Mouse (Mus musculus) heart, postnatal 0 days (tissue): ENCODE measurements at regions not wholly inside any gene's neighbourhood (a gene's known extent, or its start where the extent isn't known, plus 50 kb on each side); places are given as distances from the start of the nearest gene placed in this dataset.
A peak's percentile ranks its signal among the peaks of the same experiment; 100 is the strongest.
"Not testable (repeated sequence)": the region's sequence is repeated elsewhere in the genome, so short reads cannot be mapped to it uniquely, and the experiment has no call there.

Source experiments
- ATAC-seq: fragments of 200-750 bp; cut with Nextera tagmentation; 2 replicates; pipeline ENCODE4 v1.8.0; 2017; ENCODE audit warnings: low read depth, moderate number of reproducible peaks, moderate library complexity; ENCODE audit not compliant: insufficient read depth
- DNase-seq: peaks from one replicate; pipeline ENCODE4 v3.0.0-alpha.2; 2016; ENCODE audit warnings: low spot score
- H3K27ac ChIP-seq: fragments of 300-500 bp; sonication (generic); 2 replicates; pipeline ENCODE4 v1.5.1; 2014; ENCODE audit warnings: low read depth, mild to moderate bottlenecking
- H3K27me3 ChIP-seq: fragments of 300-500 bp; sonication (generic); 2 replicates; pipeline ENCODE4 v1.6.1; 2014; ENCODE audit warnings: low read length, mixed read lengths; ENCODE audit not compliant: control insufficient read depth, insufficient read depth
- H3K36me3 ChIP-seq: fragments of 300-500 bp; sonication (generic); replicated peaks from 2 replicates; pipeline ENCODE4 v1.6.1; 2014; ENCODE audit warnings: low read length, mixed read lengths; ENCODE audit not compliant: control insufficient read depth, insufficient read depth
- H3K4me1 ChIP-seq: fragments of 300-500 bp; sonication (generic); 2 replicates; pipeline ENCODE4 v1.6.1; 2014; ENCODE audit warnings: antibody characterized with exemption; ENCODE audit not compliant: control insufficient read depth, insufficient read depth
- H3K4me2 ChIP-seq: fragments of 300-500 bp; sonication (generic); 2 replicates; pipeline ENCODE4 v1.6.1; 2014; ENCODE audit warnings: low read depth, mild to moderate bottlenecking, low read length, moderate library complexity
- H3K4me3 ChIP-seq: fragments of 300-500 bp; sonication (generic); 2 replicates; pipeline ENCODE4 v1.5.1; 2014; ENCODE audit warnings: low read depth, low read length
- H3K9ac ChIP-seq: fragments of 300-500 bp; sonication (generic); replicated peaks from 2 replicates; pipeline ENCODE4 v1.6.1; 2014; ENCODE audit warnings: low read depth, low read length, mixed read lengths
- H3K9me3 ChIP-seq: fragments of 300-500 bp; sonication (generic); replicated peaks from 2 replicates; pipeline ENCODE4 v1.6.1; 2016; ENCODE audit warnings: low read length; ENCODE audit not compliant: control insufficient read depth
- CTCF ChIP-seq: IDR thresholded peaks from 2 replicates; pipeline ENCODE4 v1.5.1; 2016; ENCODE audit warnings: antibody characterized with exemption, control low read depth, low read depth
- EP300 ChIP-seq: IDR thresholded peaks from 2 replicates; pipeline ENCODE4 v1.6.1; 2016; ENCODE audit warnings: antibody characterized with exemption, low read depth
- WGBS: fragments of 180-500 bp; shearing (Covaris S2); extraction: QIAGEN DNeasy Blood & Tissue Kit; methylation state at CpG from one replicate; pipeline ENCODE4 v1.1.7; 2014; 5-methylcytosine and 5-hydroxymethylcytosine counted together

DNA sequence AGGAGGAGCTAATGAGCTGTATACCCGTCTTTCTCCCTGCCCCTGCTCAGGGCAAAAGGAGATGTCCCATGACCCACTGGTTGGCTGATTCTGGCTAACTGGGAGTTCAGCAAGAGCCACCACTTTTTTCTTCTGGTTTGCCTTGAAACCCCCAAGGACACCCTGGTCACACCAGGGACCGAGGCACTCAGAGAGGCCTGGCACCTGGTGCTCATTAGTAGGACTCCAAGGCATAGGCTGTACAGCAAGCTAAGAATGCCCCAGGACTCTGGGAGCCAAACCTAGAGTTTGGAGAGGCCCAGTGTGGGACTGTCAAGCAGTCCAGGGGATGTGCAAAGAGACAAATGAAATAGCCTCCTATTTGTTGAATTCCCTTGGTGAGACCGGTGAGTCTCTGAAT, 232.5 kb downstream of the Matn1 start:
- DNase-seq: no peak
- Histone ChIP-seq H3K27me3 (no peaks in the 10 kb centered on the region), H3K27ac (no peak overlapping the region), H3K4me2 (no peak overlapping the region), H3K9ac (no peak overlapping the region), H3K4me1 (no peaks in the 10 kb centered on the region), H3K4me3 (no peak overlapping the region), H3K9me3 (no peaks in the 10 kb centered on the region), H3K36me3 (no peaks in the 10 kb centered on the region)
- WGBS: 37% methylated on average over 3 of the region's 3 CpGs
- ATAC-seq: no peak
- TF ChIP-seq EP300 (no peak), CTCF (no peak)

GRCm38 (mm10) chr4:131177889-131178288, 233.7 kb downstream of the Matn1 start:
- H3K27ac ChIP-seq: no peak overlapping the region
- no peaks in the 10 kb centered on the region for H3K36me3 ChIP-seq
- no peak overlapping the region for H3K9ac ChIP-seq
- 49% methylated on average over 6 of the region's 6 CpGs for WGBS
- no peaks in the 10 kb centered on the region for H3K9me3 ChIP-seq
- no peak overlapping the region for H3K4me2 ChIP-seq
- no peak overlapping the region for H3K4me3 ChIP-seq
- H3K4me1 ChIP-seq: no peaks in the 10 kb centered on the region
- TF ChIP-seq EP300: no peak
- TF ChIP-seq CTCF: no peak
- DNase-seq (no peak), ATAC-seq (no peak)
- H3K27me3 ChIP-seq: no peaks in the 10 kb centered on the region

GRCm38 (mm10) chr4:131178642-131179041, 234.5 kb downstream of the Matn1 start:
- WGBS: 69% methylated on average over 5 of the region's 5 CpGs

DNA sequence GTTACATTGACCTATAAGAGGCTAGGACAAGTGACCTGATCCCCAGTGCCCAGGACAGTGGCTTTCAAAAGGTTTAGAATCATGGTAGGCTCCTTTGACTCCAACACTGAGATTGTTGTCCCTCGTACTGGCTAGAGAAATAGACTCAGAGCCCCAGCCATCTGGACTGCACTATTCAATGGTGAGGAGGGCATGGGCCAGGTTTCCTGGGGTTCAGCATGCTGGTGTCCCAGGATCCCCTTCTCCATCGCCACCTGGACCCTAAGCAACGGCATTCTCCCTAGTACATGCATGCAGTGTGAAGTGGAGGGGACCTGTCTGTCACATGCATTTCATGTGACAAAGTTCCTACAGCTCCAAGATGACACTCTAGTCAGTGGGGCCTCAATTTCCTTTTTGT, 243.9 kb downstream of the Matn1 start:
- H3K36me3 ChIP-seq: no peaks in the 10 kb centered on the region
- no peak overlapping the region for H3K4me2 ChIP-seq
- ATAC-seq: no peak
- no peak for TF ChIP-seq CTCF
- no peak for TF ChIP-seq EP300
- H3K4me3 ChIP-seq: no peak overlapping the region
- H3K27me3 ChIP-seq: no peaks in the 10 kb centered on the region
- 65% methylated on average over 3 of the region's 3 CpGs for WGBS
- H3K27ac ChIP-seq: no peak overlapping the region
- no peaks in the 10 kb centered on the region for H3K9me3 ChIP-seq
- no peaks in the 10 kb centered on the region for H3K4me1 ChIP-seq
- DNase-seq: no peak
- no peak overlapping the region for H3K9ac ChIP-seq

More at GRCm38 (mm10) chr4:131178642-131179041, 234.5 kb downstream of the Matn1 start:
- H3K27me3 ChIP-seq, H3K27ac ChIP-seq, H3K9me3 ChIP-seq, ATAC-seq, H3K4me3 ChIP-seq, DNase-seq, H3K9ac ChIP-seq, H3K4me2 ChIP-seq, H3K36me3 ChIP-seq, H3K4me1 ChIP-seq: not testable (repeated sequence)

DNA sequence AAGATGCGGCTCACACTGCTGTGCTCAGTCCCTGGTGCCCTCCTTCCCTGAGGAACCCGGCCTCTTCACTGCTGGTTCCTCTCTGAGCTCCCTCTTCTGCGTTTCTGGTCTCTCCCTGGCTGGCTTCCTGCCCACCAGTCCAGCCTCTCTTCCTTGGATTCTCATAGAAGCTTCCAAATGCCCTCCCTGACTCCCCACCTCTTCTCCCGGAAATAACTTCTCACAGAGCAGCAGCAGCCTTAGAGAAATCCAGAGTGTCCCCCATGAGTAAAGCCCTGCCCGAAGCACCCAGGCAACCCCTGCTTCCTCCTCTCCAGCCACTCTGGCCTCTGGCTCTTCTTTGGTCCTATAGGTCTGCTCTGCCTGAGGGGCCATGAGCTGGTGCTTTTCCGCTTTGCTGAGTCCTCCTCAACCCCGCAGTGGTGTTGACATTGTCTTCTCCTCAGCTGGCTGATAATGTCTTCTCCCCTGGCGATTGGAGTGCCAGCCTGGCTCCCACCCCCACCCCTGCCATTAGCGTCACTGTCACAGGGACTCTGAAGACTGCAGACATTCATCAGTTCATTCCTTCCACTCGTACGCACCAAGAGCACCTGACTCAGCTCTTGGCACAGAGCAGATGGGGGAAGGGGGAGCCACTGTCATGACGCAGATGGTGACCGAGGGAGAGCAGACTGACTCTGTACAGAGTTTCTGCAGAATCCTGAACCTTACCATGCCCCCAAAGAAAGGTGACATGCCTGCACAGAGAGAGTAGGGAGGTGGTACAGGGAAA, 247.1 kb downstream of the Matn1 start:
- peak; percentile 90 for ATAC-seq
- no peak overlapping the region for H3K9ac ChIP-seq
- H3K36me3 ChIP-seq: no peaks in the 10 kb centered on the region
- no peaks in the 10 kb centered on the region for H3K9me3 ChIP-seq
- no peak overlapping the region for H3K27ac ChIP-seq
- H3K4me2 ChIP-seq: peak overlapping the region; percentile 19
- no peak overlapping the region for H3K4me3 ChIP-seq
- peak; percentile 67 for DNase-seq
- TF ChIP-seq CTCF (no peak), EP300 (no peak)
- WGBS: 38% methylated on average over 13 of the region's 13 CpGs
- no peaks in the 10 kb centered on the region for H3K4me1 ChIP-seq
- no peaks in the 10 kb centered on the region for H3K27me3 ChIP-seq

- H3K4me2 ChIP-seq: no peak overlapping the region
- H3K4me1 ChIP-seq: no peaks in the 10 kb centered on the region
- TF ChIP-seq EP300 (no peak), CTCF (no peak)
- H3K36me3 ChIP-seq: no peaks in the 10 kb centered on the region
- no peak for DNase-seq
- H3K9me3 ChIP-seq: no peaks in the 10 kb centered on the region
- H3K27ac ChIP-seq: no peak overlapping the region
- no peak for ATAC-seq
- no peak overlapping the region for H3K9ac ChIP-seq
- H3K27me3 ChIP-seq: no peaks in the 10 kb centered on the region
- WGBS: 87% methylated on average over 20 of the region's 20 CpGs
- H3K4me3 ChIP-seq: no peak overlapping the region
These were observed 249.8 kb downstream of the Matn1 start for GRCm38 (mm10) chr4:131193900-131194419.
